Mouse (Mus musculus): Measurements from ENCODE around the gene Sppl2b. TPM values are rescaled to one million over a fixed set of nuclear protein-coding genes. Genes with fewer than 3 reads are reported as not detected.
A peak's percentile ranks its signal among the peaks of the same experiment; 100 is the strongest.

Gene Sppl2b
- polyA plus RNA-seq, 1 experiment from 2014 or later: 52.9 TPM

- peaks cover 14% of the 10 kb centered on the region for H3K4me1 ChIP-seq (replicated peaks)
- peaks cover 96% of the 10 kb centered on the region for H3K36me3 ChIP-seq
- 94% methylated on average over 4 of the region's 4 CpGs for WGBS
- no peak for DNase-seq (ENCODE audit: low spot score)
- no peaks in the 10 kb centered on the region for H3K9me3 ChIP-seq
- no peaks in the 10 kb centered on the region for H3K27me3 ChIP-seq (ENCODE audit: insufficient read depth, poor library complexity, severe bottlenecking)
- no peak overlapping the region for H3K27ac ChIP-seq
- no peak overlapping the region for H3K4me3 ChIP-seq
Observed at GRCm38 (mm10) chr10:80911354-80911753, 56.3 kb downstream of the Sppl2b start.

- no peak overlapping the region for H3K27ac ChIP-seq
- H3K27me3 ChIP-seq (ENCODE audit: insufficient read depth, poor library complexity, severe bottlenecking): no peaks in the 10 kb centered on the region
- peaks cover 96% of the 10 kb centered on the region for H3K36me3 ChIP-seq
- DNase-seq (ENCODE audit: low spot score): no peak
- no peaks in the 10 kb centered on the region for H3K9me3 ChIP-seq
- H3K4me3 ChIP-seq: no peak overlapping the region
- H3K4me1 ChIP-seq (replicated peaks): peaks cover 19% of the 10 kb centered on the region
Observed at GRCm38 (mm10) chr10:80911891-80912290, 56.8 kb downstream of the Sppl2b start.

GRCm38 (mm10) chr10:80913364-80914011, 58.4 kb downstream of the Sppl2b start:
- Histone ChIP-seq H3K36me3 (peaks cover 80% of the 10 kb centered on the region), H3K9me3 (no peaks in the 10 kb centered on the region), H3K27ac (no peak overlapping the region), H3K4me3 (peak overlapping the region; percentile 9; the same call in 1 of the 2 replicates), H3K27me3 (ENCODE audit: insufficient read depth, poor library complexity, severe bottlenecking) (no peaks in the 10 kb centered on the region), H3K4me1 (replicated peaks) (peaks cover 32% of the 10 kb centered on the region)
- WGBS: 89% methylated on average over 8 of the region's 8 CpGs
- DNase-seq (ENCODE audit: low spot score): no peak

- Histone ChIP-seq H3K9me3 (no peaks in the 10 kb centered on the region), H3K27me3 (ENCODE audit: insufficient read depth, poor library complexity, severe bottlenecking) (no peaks in the 10 kb centered on the region; the same call in 1 of the 2 replicates), H3K27ac (no peak overlapping the region), H3K36me3 (peaks cover 72% of the 10 kb centered on the region), H3K4me1 (replicated peaks) (peaks cover 36% of the 10 kb centered on the region), H3K4me3 (no peak overlapping the region)
- no peak for DNase-seq (ENCODE audit: low spot score)
- whole genome bisulfite sequencing: 88% methylated on average over 5 of the region's 5 CpGs
Observed at GRCm38 (mm10) chr10:80914253-80914656, 59.2 kb downstream of the Sppl2b start.

- peaks cover 62% of the 10 kb centered on the region for H3K36me3 ChIP-seq
Observed at GRCm38 (mm10) chr10:80915260-80915659, 60.2 kb downstream of the Sppl2b start.

GRCm38 (mm10) chr10:80915736-80916135, 60.7 kb downstream of the Sppl2b start:
- Histone ChIP-seq H3K27ac (no peak overlapping the region), H3K4me1 (replicated peaks) (peaks cover 36% of the 10 kb centered on the region), H3K4me3 (peak overlapping the region; percentile 80; the same call in 1 of the 2 replicates), H3K36me3 (peaks cover 57% of the 10 kb centered on the region), H3K9me3 (no peaks in the 10 kb centered on the region), H3K27me3 (ENCODE audit: insufficient read depth, poor library complexity, severe bottlenecking) (no peaks in the 10 kb centered on the region; the same call in 1 of the 2 replicates)
- DNase-seq (ENCODE audit: low spot score): no peak
- 95% methylated on average over 4 of the region's 4 CpGs for WGBS

More at GRCm38 (mm10) chr10:80915260-80915659, 60.2 kb downstream of the Sppl2b start:
- no peak for DNase-seq (ENCODE audit: low spot score)
- WGBS: 93% methylated on average over 2 of the region's 2 CpGs
- Histone ChIP-seq H3K27me3 (ENCODE audit: insufficient read depth, poor library complexity, severe bottlenecking) (no peaks in the 10 kb centered on the region; the same call in 1 of the 2 replicates), H3K9me3 (no peaks in the 10 kb centered on the region), H3K4me1 (replicated peaks) (peaks cover 36% of the 10 kb centered on the region), H3K27ac (no peak overlapping the region), H3K4me3 (no peak overlapping the region)

- H3K27me3 ChIP-seq (ENCODE audit: insufficient read depth, poor library complexity, severe bottlenecking): peaks cover 14% of the 10 kb centered on the region
- no peak for DNase-seq (ENCODE audit: low spot score)
- peak overlapping the region; percentile 91 for H3K27ac ChIP-seq
- no peaks in the 10 kb centered on the region for H3K9me3 ChIP-seq
- H3K4me3 ChIP-seq: peak overlapping the region; percentile 80
- peaks cover 41% of the 10 kb centered on the region for H3K36me3 ChIP-seq
- peaks cover 49% of the 10 kb centered on the region for H3K4me1 ChIP-seq (replicated peaks)
- WGBS: 2% methylated on average over 15 of the region's 15 CpGs
Observed at GRCm38 (mm10) chr10:80917336-80917778, 62.3 kb downstream of the Sppl2b start.

GRCm38 (mm10) chr10:80917779-80918434, 62.8 kb downstream of the Sppl2b start, which contains the start of gene Lmnb2:
Lmnb2 (minus strand) TSS chr10:80918245.
- WGBS: under 1% methylated on average over 61 of the region's 61 CpGs
- H3K9me3 ChIP-seq: no peaks in the 10 kb centered on the region
- H3K27ac ChIP-seq: peak within 1 kb of the TSS; percentile 91
- peaks cover 36% of the 10 kb centered on the region for H3K36me3 ChIP-seq
- peaks cover 14% of the 10 kb centered on the region for H3K27me3 ChIP-seq (ENCODE audit: insufficient read depth, poor library complexity, severe bottlenecking)
- peak; percentile 77 for DNase-seq (ENCODE audit: low spot score)
- H3K4me3 ChIP-seq: peak within 1 kb of the TSS; percentile 80
- peaks cover 52% of the 10 kb centered on the region for H3K4me1 ChIP-seq (replicated peaks)

MicroRNAs encoded within 50 kb of the gene (microRNA counts, 519-probe panel; counts per million panel counts)
- microRNA mmu-miR-1982: 1,255 counts per million, percentile 77 among the panel's probes with 10 or more counts

Other genes starting within 250 kb of the Sppl2b start
- 4.6 and 5.5 TPM in 2 replicates for gene Gm49322, start 249.3 kb upstream of the Sppl2b start, polyA plus RNA-seq (2016; fragmentation: Nextera tagmentation; extraction: Ambion mirVana)
- 169 and 180 TPM in 2 replicates for gene Csnk1g2, start 232.4 kb upstream of the Sppl2b start, polyA plus RNA-seq (2016; fragmentation: Nextera tagmentation; extraction: Ambion mirVana)
- gene Btbd2, start 198.2 kb upstream of the Sppl2b start, polyA plus RNA-seq (2016; fragmentation: Nextera tagmentation; extraction: Ambion mirVana): 77.0 and 77.1 TPM in 2 replicates
- 93.2 and 97.8 TPM in 2 replicates for gene Mknk2, start 177.2 kb upstream of the Sppl2b start, polyA plus RNA-seq (2016; fragmentation: Nextera tagmentation; extraction: Ambion mirVana)
- 68.8 and 77.2 TPM in 2 replicates for gene Mob3a, start 153.3 kb upstream of the Sppl2b start, polyA plus RNA-seq (2016; fragmentation: Nextera tagmentation; extraction: Ambion mirVana)
- 13.7 and 18.7 TPM in 2 replicates for gene Izumo4, start 153.1 kb upstream of the Sppl2b start, polyA plus RNA-seq (2016; fragmentation: Nextera tagmentation; extraction: Ambion mirVana)
- 59.9 and 65.8 TPM in 2 replicates for gene Ap3d1, start 113.0 kb upstream of the Sppl2b start, polyA plus RNA-seq (2016; fragmentation: Nextera tagmentation; extraction: Ambion mirVana)
- 20.3 and 22.8 TPM in 2 replicates for gene Dot1l, start 100.1 kb upstream of the Sppl2b start, polyA plus RNA-seq (2016; fragmentation: Nextera tagmentation; extraction: Ambion mirVana)
- 109 and 119 TPM in 2 replicates for gene Sf3a2, start 57.1 kb upstream of the Sppl2b start, polyA plus RNA-seq (2016; fragmentation: Nextera tagmentation; extraction: Ambion mirVana)
- 189 and 192 TPM in 2 replicates for gene Plekhj1, start 56.6 kb upstream of the Sppl2b start, polyA plus RNA-seq (2016; fragmentation: Nextera tagmentation; extraction: Ambion mirVana)
- 0.12 and 0.16 TPM in 2 replicates for gene Amh, start 50.0 kb upstream of the Sppl2b start, polyA plus RNA-seq (2016; fragmentation: Nextera tagmentation; extraction: Ambion mirVana)
- 0.65 and 0.68 TPM in 2 replicates for gene Jsrp1, start 41.8 kb upstream of the Sppl2b start, polyA plus RNA-seq (2016; fragmentation: Nextera tagmentation; extraction: Ambion mirVana)
- gene Oaz1, start 28.6 kb upstream of the Sppl2b start, polyA plus RNA-seq (2016; fragmentation: Nextera tagmentation; extraction: Ambion mirVana): 2,287 and 2,328 TPM in 2 replicates
- gene Lingo3, start 11.2 kb upstream of the Sppl2b start, polyA plus RNA-seq (2016; fragmentation: Nextera tagmentation; extraction: Ambion mirVana): 0.61 and 0.93 TPM in 2 replicates
- 314 and 327 TPM in 2 replicates for gene Lsm7, start 66 bp upstream of the Sppl2b start, polyA plus RNA-seq (2016; fragmentation: Nextera tagmentation; extraction: Ambion mirVana)
- gene Tmprss9, start 16.6 kb downstream of the Sppl2b start, polyA plus RNA-seq (2016; fragmentation: Nextera tagmentation; extraction: Ambion mirVana): 0.04 and 0.14 TPM in 2 replicates
- gene Timm13, start 45.7 kb downstream of the Sppl2b start, polyA plus RNA-seq (2016; fragmentation: Nextera tagmentation; extraction: Ambion mirVana): 374 and 391 TPM in 2 replicates
- 65.8 and 78.4 TPM in 2 replicates for gene Lmnb2, start 63.0 kb downstream of the Sppl2b start, polyA plus RNA-seq (2016; fragmentation: Nextera tagmentation; extraction: Ambion mirVana)
- gene Gadd45b, start 74.8 kb downstream of the Sppl2b start, polyA plus RNA-seq (2016; fragmentation: Nextera tagmentation; extraction: Ambion mirVana): 9.8 and 11.8 TPM in 2 replicates
- gene Gng7, start 159.7 kb downstream of the Sppl2b start, polyA plus RNA-seq (2016; fragmentation: Nextera tagmentation; extraction: Ambion mirVana): 7.1 and 8.6 TPM in 2 replicates
- 4.6 and 9.8 TPM in 2 replicates for gene Diras1, start 170.4 kb downstream of the Sppl2b start, polyA plus RNA-seq (2016; fragmentation: Nextera tagmentation; extraction: Ambion mirVana)
- gene Slc39a3, start 182.2 kb downstream of the Sppl2b start, polyA plus RNA-seq (2016; fragmentation: Nextera tagmentation; extraction: Ambion mirVana): 16.9 and 26.7 TPM in 2 replicates
- gene Sgta, start 204.9 kb downstream of the Sppl2b start, polyA plus RNA-seq (2016; fragmentation: Nextera tagmentation; extraction: Ambion mirVana): 276 and 320 TPM in 2 replicates
- 85.4 and 106 TPM in 2 replicates for gene Thop1, start 214.8 kb downstream of the Sppl2b start, polyA plus RNA-seq (2016; fragmentation: Nextera tagmentation; extraction: Ambion mirVana)
- gene Creb3l3, start 243.6 kb downstream of the Sppl2b start, polyA plus RNA-seq (2016; fragmentation: Nextera tagmentation; extraction: Ambion mirVana): 0.29 and 0.30 TPM in 2 replicates

Data from hindbrain, embryonic 10.5 days (tissue).